Comparison of ENCODE assay signal across 15 mouse cellular contexts in genomic region chr11:100703366-100703765, GRCm38 (mm10). TPM values are rescaled to one million over a fixed set of nuclear protein-coding genes. Genes with fewer than 3 reads are reported as not detected.
A peak's percentile ranks its signal among the peaks of the same experiment; 100 is the strongest.
DNase-seq lines count a peak whose midpoint lies in the region; ATAC-seq and TF ChIP-seq lines count a peak whose summit lies in the region.
"Had no signal": no experiment of that assay in that cellular context is flagged by ENCODE, and none has a peak within 500 bp of the region (broad histone marks: within the 10 kb centered on the region; RNA-seq: fewer than 3 reads in every experiment).

No protein-coding gene starts in this region.

- peaks cover 41% of the 10 kb centered on the region for H3K36me3 ChIP-seq in lung, embryonic 14.5 days (ENCODE audit: insufficient read depth)
- peaks cover 34% of the 10 kb centered on the region for H3K36me3 ChIP-seq in intestine, postnatal 0 days (ENCODE audit: control insufficient read depth, insufficient read depth)
- peaks cover 15% of the 10 kb centered on the region for H3K36me3 ChIP-seq in myocyte (ENCODE audit: control insufficient read depth, insufficient read depth)

- H3K9ac ChIP-seq in lung, embryonic 14.5 days = no peak overlapping the region
- H3K9ac ChIP-seq in intestine, postnatal 0 days (ENCODE audit: low read depth, low read length) = peak overlapping the region; percentile 43; the same call in 1 of the 2 replicates
- H3K9ac ChIP-seq: embryonic facial prominence, embryonic 15.5 days had no signal

- H3ac ChIP-seq in myocyte (ENCODE audit: control insufficient read depth, insufficient read length) = no peak overlapping the region

- 54% methylated on average over 11 of the region's 11 CpGs for WGBS in lung, embryonic 14.5 days
- WGBS in intestine, postnatal 0 days = 73% methylated on average over 11 of the region's 11 CpGs

- no peak overlapping the region for H3K27ac ChIP-seq in lung, embryonic 14.5 days (ENCODE audit: low read depth)
- H3K27ac ChIP-seq in intestine, postnatal 0 days (ENCODE audit: low read depth, low read length) = no peak overlapping the region

- peak overlapping the region; percentile 4; the same call in 1 of the 2 replicates for H3K4me2 ChIP-seq in lung, embryonic 14.5 days
- peak overlapping the region; percentile 67 for H3K4me2 ChIP-seq in intestine, postnatal 0 days (replicated peaks; ENCODE audit: low read depth)
- peak overlapping the region; percentile 55 for H3K4me2 ChIP-seq in myocyte (ENCODE audit: low read depth)
- H3K4me2 ChIP-seq: midbrain, embryonic 11.5 days had no signal

- no peaks in the 10 kb centered on the region for H3K79me2 ChIP-seq in myocyte (ENCODE audit: control insufficient read depth, insufficient read depth)

- ATAC-seq in lung, embryonic 14.5 days (ENCODE audit: insufficient read depth) = 0 out of 2 replicates have a peak, but pooled peaks have one; percentile 8
- no peak for ATAC-seq in intestine, postnatal 0 days

- TF ChIP-seq CTCF in lung, embryonic 14.5 days (IDR thresholded peaks at IDR 0.05; ENCODE audit: low read depth) = no peak
- no peak for TF ChIP-seq CTCF in intestine, postnatal 0 days (IDR thresholded peaks at IDR 0.05; ENCODE audit: low read depth)

- peak; percentile 92 for DNase-seq in heart, adult 11 months
- no peak for DNase-seq in heart, postnatal 10 days
- no peak for DNase-seq in lung, embryonic 14.5 days
- DNase-seq in lung, postnatal 14 days = no peak
- DNase-seq in adrenal gland, adult 18-20 months (ENCODE audit: low spot score in 2 of 2) = no peak
- no peak for DNase-seq in lung, postnatal 36 days
- DNase-seq: adrenal gland, postnatal 25 days; cerebellum, postnatal 25 days; thymus, postnatal 4 days had no signal

- H3K9me3 ChIP-seq in lung, embryonic 14.5 days (ENCODE audit: low read depth, low read length) = no peaks in the 10 kb centered on the region
- H3K9me3 ChIP-seq in intestine, postnatal 0 days (ENCODE audit: control insufficient read depth) = no peaks in the 10 kb centered on the region
- H3K9me3 ChIP-seq: embryonic facial prominence, embryonic 15.5 days had no signal

- no peaks in the 10 kb centered on the region for H3K27me3 ChIP-seq in lung, embryonic 14.5 days (ENCODE audit: insufficient read depth, low read length)
- H3K27me3 ChIP-seq in intestine, postnatal 0 days (replicated peaks; ENCODE audit: control insufficient read depth, insufficient read depth, low read length) = no peaks in the 10 kb centered on the region
- H3K27me3 ChIP-seq in myocyte (ENCODE audit: control insufficient read depth, insufficient read depth, insufficient read length) = no peaks in the 10 kb centered on the region
- H3K27me3 ChIP-seq: embryonic facial prominence, embryonic 15.5 days had no signal

- intact Hi-C loops in heart, postnatal 10 days (cut with DNase I) = no loop called here

- TF ChIP-seq POLR2A in myocyte (IDR thresholded peaks at IDR 0.05; ENCODE audit: insufficient read length, low read depth) = no peak

- 0 out of 2 replicates have a peak, but pooled peaks cover 2% of the 10 kb centered on the region for H3K4me1 ChIP-seq in lung, embryonic 14.5 days (ENCODE audit: insufficient read depth)
- H3K4me1 ChIP-seq in intestine, postnatal 0 days (replicated peaks; ENCODE audit: control insufficient read depth, insufficient read depth, low read length) = 0 out of 2 replicates have a peak, but pooled peaks cover 4% of the 10 kb centered on the region

- no peak overlapping the region for H3K4me3 ChIP-seq in lung, embryonic 14.5 days (ENCODE audit: low read depth, low read length)
- peak overlapping the region; percentile 30 for H3K4me3 ChIP-seq in intestine, postnatal 0 days (ENCODE audit: low read depth, low read length)
- H3K4me3 ChIP-seq in myocyte = no peak overlapping the region

TF ChIP-seq in myocyte, 11 proteins besides CTCF, POLR2A, EP300 and RAD21:
- TF ChIP-seq SRF (IDR thresholded peaks at IDR 0.05; ENCODE audit: control insufficient read depth, insufficient read length, low read depth) (no peak), POLR2AphosphoS2 (IDR thresholded peaks at IDR 0.05; ENCODE audit: insufficient read length, low read depth) (no peak), TCF3 (IDR thresholded peaks at IDR 0.05; ENCODE audit: insufficient read length, low read depth) (no peak), CEBPB (IDR thresholded peaks at IDR 0.05; ENCODE audit: insufficient read depth, poor library complexity, severe bottlenecking) (no peak), MYOG (IDR thresholded peaks at IDR 0.05; ENCODE audit: control insufficient read depth in 1 of 3, insufficient read depth in 1 of 3, insufficient read length in 2 of 3, low read depth in 2 of 3) (no peak), USF1 (IDR thresholded peaks at IDR 0.05; ENCODE audit: low read depth) (no peak), MYOD1 (IDR thresholded peaks at IDR 0.05; ENCODE audit: control insufficient read depth in 1 of 3, insufficient read length in 2 of 3, low read depth in 2 of 3) (no peak), REST (IDR thresholded peaks at IDR 0.05; ENCODE audit: insufficient read depth, insufficient read length) (no peak), MAX (IDR thresholded peaks at IDR 0.05; ENCODE audit: low read depth) (no peak), E2F4 (IDR thresholded peaks at IDR 0.05; ENCODE audit: insufficient read depth) (no peak), TCF12 (IDR thresholded peaks at IDR 0.05; ENCODE audit: insufficient read depth, poor library complexity, severe bottlenecking) (no peak)
TF ChIP-seq in myocyte: peak in this region for 0.

RNA-seq across cellular contexts. Expression of gene Dhx58, which starts 0.7 kb away (rescaled TPM):
- total RNA-seq in heart, postnatal 10 days (2021) = under 1 TPM; 0.42 to 0.50 TPM
- polyA plus RNA-seq in lung, embryonic 14.5 days (2014; fragmentation: Nextera tagmentation; extraction: Ambion mirVana) = 3.1 and 3.3 TPM in 2 replicates
- 9.8 and 10.0 TPM in 2 replicates for polyA plus RNA-seq in intestine, postnatal 0 days (2015; fragmentation: Nextera tagmentation; extraction: Ambion mirVana)
- 0.40 TPM for polyA plus RNA-seq in myocyte (2012; fragmentation: generic; extraction: Trizol)
- total RNA-seq in adrenal gland, adult 18-20 months (2021) = 10 to 100 TPM; 33.1 to 33.4 TPM

RNA-seq across cellular contexts. Expression of gene Kat2a, which starts 8.9 kb away (rescaled TPM):
- total RNA-seq in heart, postnatal 10 days (2021) = 10 to 100 TPM; 16.1 to 16.6 TPM
- polyA plus RNA-seq in lung, embryonic 14.5 days (2014; fragmentation: Nextera tagmentation; extraction: Ambion mirVana) = 68.9 and 73.6 TPM in 2 replicates
- polyA plus RNA-seq in intestine, postnatal 0 days (2015; fragmentation: Nextera tagmentation; extraction: Ambion mirVana) = 11.8 and 12.3 TPM in 2 replicates
- polyA plus RNA-seq in myocyte (2012; fragmentation: generic; extraction: Trizol) = 29.9 TPM
- 10 to 100 TPM; 32.0 to 43.8 TPM for total RNA-seq in adrenal gland, adult 18-20 months (2021)

RNA-seq across cellular contexts. Expression of gene Hspb9, which starts 10.3 kb away (rescaled TPM):
- not detected for total RNA-seq in heart, postnatal 10 days (2021)
- polyA plus RNA-seq in lung, embryonic 14.5 days (2014; fragmentation: Nextera tagmentation; extraction: Ambion mirVana) = 0.46 and 0.97 TPM in 2 replicates
- polyA plus RNA-seq in intestine, postnatal 0 days (2015; fragmentation: Nextera tagmentation; extraction: Ambion mirVana) = 0.44 and 0.65 TPM in 2 replicates
- 0.23 TPM for polyA plus RNA-seq in myocyte (2012; fragmentation: generic; extraction: Trizol)
- total RNA-seq in adrenal gland, adult 18-20 months (2021) = not detected
- total RNA-seq: adrenal gland, postnatal 25 days; left cerebral cortex, postnatal 36 days had no signal
- polyA plus RNA-seq: embryonic facial prominence, embryonic 15.5 days; heart, embryonic 11.5 days had no signal

RNA-seq across cellular contexts. Expression of gene Zfp385c, which starts 11.1 kb away (rescaled TPM):
- under 1 TPM; 0.30 to 0.65 TPM for total RNA-seq in heart, postnatal 10 days (2021)
- not detected in 2 replicates for polyA plus RNA-seq in lung, embryonic 14.5 days (2014; fragmentation: Nextera tagmentation; extraction: Ambion mirVana)
- 0.09 and 0.20 TPM in 2 replicates for polyA plus RNA-seq in intestine, postnatal 0 days (2015; fragmentation: Nextera tagmentation; extraction: Ambion mirVana)
- polyA plus RNA-seq in myocyte (2012; fragmentation: generic; extraction: Trizol) = 0.24 TPM
- under 1 TPM; 0.10 to 0.16 TPM for total RNA-seq in adrenal gland, adult 18-20 months (2021)
- polyA plus RNA-seq: midbrain, embryonic 11.5 days had no signal

RNA-seq across cellular contexts. Expression of gene Rab5c, which starts 34.6 kb away (rescaled TPM):
- total RNA-seq in heart, postnatal 10 days (2021) = 10 to 100 TPM; 85.3 to 97.8 TPM
- 49.9 and 51.3 TPM in 2 replicates for polyA plus RNA-seq in lung, embryonic 14.5 days (2014; fragmentation: Nextera tagmentation; extraction: Ambion mirVana)
- 62.2 and 62.7 TPM in 2 replicates for polyA plus RNA-seq in intestine, postnatal 0 days (2015; fragmentation: Nextera tagmentation; extraction: Ambion mirVana)
- 128 TPM for polyA plus RNA-seq in myocyte (2012; fragmentation: generic; extraction: Trizol)
- 100 to 1,000 TPM; 189 TPM for total RNA-seq in adrenal gland, adult 18-20 months (2021)

Comparison
In these comparisons a context has a peak if more than half of its experiments do, and no peak if none do; other contexts are left out.
1. H3K4me2 ChIP-seq: peak in every context shown above with its lines; median percentile 67 in intestine, postnatal 0 days; 55 in myocyte; 4 in lung, embryonic 14.5 days.